Mouse (Mus musculus): ENCODE data around the gene Rapgef1.

DNA sequence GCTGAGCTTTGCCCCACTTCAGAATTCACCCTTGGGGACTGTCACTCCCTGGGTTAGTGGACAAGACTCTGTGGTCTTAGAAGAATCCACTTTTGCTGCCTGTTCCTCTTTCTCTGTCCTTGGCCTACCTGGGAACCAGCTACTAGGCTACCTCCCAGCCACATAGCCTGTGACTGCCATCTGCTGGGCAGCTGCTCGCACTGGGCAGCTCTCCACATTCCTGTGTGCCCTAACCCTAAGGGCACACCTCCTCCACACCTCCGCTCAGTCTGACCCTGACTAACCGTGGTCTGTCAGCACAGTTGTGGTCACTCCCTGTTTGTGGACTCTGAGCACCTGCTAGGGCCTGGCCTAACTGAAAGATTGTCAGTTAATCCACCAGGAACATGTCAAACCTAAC is 112.0 kb downstream of the Rapgef1 start:
- TF ChIP-seq EP300 (IDR thresholded peaks at IDR 0.05; ENCODE audit: low read length) (no peak), MAZ (IDR thresholded peaks at IDR 0.05; ENCODE audit: low read depth, low read length) (no peak)

Data from CH12.LX (cell line).